Mouse (Mus musculus): ENCODE data around the gene Ptprd. TPM values are rescaled to one million over a fixed set of nuclear protein-coding genes. Genes with fewer than 3 reads are reported as not detected.

The Ptprd gene
- polyA plus RNA-seq, 1 experiment, result 118 TPM

- no peak for TF ChIP-seq POLR2A (IDR thresholded peaks at IDR 0.05; ENCODE audit: borderline replicate concordance, extremely low read depth, insufficient read depth, insufficient read length, poor library complexity, severe bottlenecking)
- TF ChIP-seq CTCF (IDR thresholded peaks at IDR 0.05; ENCODE audit: borderline replicate concordance, extremely low read depth, insufficient read depth, insufficient read length), result no peak
- peak; percentile 85 for DNase-seq (ENCODE audit: low read depth)
Measured at GRCm38 (mm10) chr4:77317060-77317680, 894.6 kb downstream of the Ptprd start.

GRCm38 (mm10) chr4:77316644-77317043 is 895.1 kb downstream of the Ptprd start:
- TF ChIP-seq CTCF (IDR thresholded peaks at IDR 0.05; ENCODE audit: borderline replicate concordance, extremely low read depth, insufficient read depth, insufficient read length) (no peak), POLR2A (IDR thresholded peaks at IDR 0.05; ENCODE audit: borderline replicate concordance, extremely low read depth, insufficient read depth, insufficient read length, poor library complexity, severe bottlenecking) (no peak)
- peak; percentile 82 for DNase-seq (ENCODE audit: low read depth)

- TF ChIP-seq POLR2A (IDR thresholded peaks at IDR 0.05; ENCODE audit: borderline replicate concordance, extremely low read depth, insufficient read depth, insufficient read length, poor library complexity, severe bottlenecking) (no peak), CTCF (IDR thresholded peaks at IDR 0.05; ENCODE audit: borderline replicate concordance, extremely low read depth, insufficient read depth, insufficient read length) (no peak)
- no peak for DNase-seq (ENCODE audit: low read depth)
Measured at GRCm38 (mm10) chr4:77310127-77310788, 901.5 kb downstream of the Ptprd start.

- no peak for DNase-seq (ENCODE audit: low read depth)
- TF ChIP-seq POLR2A (IDR thresholded peaks at IDR 0.05; ENCODE audit: borderline replicate concordance, extremely low read depth, insufficient read depth, insufficient read length, poor library complexity, severe bottlenecking) (no peak), CTCF (IDR thresholded peaks at IDR 0.05; ENCODE audit: borderline replicate concordance, extremely low read depth, insufficient read depth, insufficient read length) (no peak)
Measured at GRCm38 (mm10) chr4:77283423-77283822, 928.3 kb downstream of the Ptprd start.

DNA sequence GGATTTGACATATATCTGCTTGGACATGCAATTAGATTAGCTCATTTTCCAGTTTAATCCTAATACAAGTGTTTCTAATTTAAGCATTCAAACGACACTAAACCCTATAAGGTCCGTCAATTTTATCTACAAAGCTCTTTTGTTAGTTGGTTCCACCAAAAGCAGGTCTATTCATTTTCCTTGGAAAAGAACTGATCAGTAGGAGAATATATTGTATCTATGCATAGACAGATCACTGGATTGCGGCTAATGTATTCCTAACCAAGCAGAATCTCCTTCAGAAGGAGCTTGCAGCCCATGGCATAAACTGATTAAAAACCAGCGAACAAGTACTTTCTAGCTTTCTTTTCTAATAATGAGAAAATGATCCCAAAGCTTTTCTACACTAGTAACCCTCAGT is 933.8 kb downstream of the Ptprd start:
- no peak for TF ChIP-seq POLR2A (IDR thresholded peaks at IDR 0.05; ENCODE audit: borderline replicate concordance, extremely low read depth, insufficient read depth, insufficient read length, poor library complexity, severe bottlenecking)
- no peak for TF ChIP-seq CTCF (IDR thresholded peaks at IDR 0.05; ENCODE audit: borderline replicate concordance, extremely low read depth, insufficient read depth, insufficient read length)
- peak; percentile 23 for DNase-seq (ENCODE audit: low read depth)

GRCm38 (mm10) chr4:77259972-77260290 is 951.8 kb downstream of the Ptprd start:
- TF ChIP-seq POLR2A (IDR thresholded peaks at IDR 0.05; ENCODE audit: borderline replicate concordance, extremely low read depth, insufficient read depth, insufficient read length, poor library complexity, severe bottlenecking) (no peak), CTCF (IDR thresholded peaks at IDR 0.05; ENCODE audit: borderline replicate concordance, extremely low read depth, insufficient read depth, insufficient read length) (no peak)
- no peak for DNase-seq (ENCODE audit: low read depth)

DNA sequence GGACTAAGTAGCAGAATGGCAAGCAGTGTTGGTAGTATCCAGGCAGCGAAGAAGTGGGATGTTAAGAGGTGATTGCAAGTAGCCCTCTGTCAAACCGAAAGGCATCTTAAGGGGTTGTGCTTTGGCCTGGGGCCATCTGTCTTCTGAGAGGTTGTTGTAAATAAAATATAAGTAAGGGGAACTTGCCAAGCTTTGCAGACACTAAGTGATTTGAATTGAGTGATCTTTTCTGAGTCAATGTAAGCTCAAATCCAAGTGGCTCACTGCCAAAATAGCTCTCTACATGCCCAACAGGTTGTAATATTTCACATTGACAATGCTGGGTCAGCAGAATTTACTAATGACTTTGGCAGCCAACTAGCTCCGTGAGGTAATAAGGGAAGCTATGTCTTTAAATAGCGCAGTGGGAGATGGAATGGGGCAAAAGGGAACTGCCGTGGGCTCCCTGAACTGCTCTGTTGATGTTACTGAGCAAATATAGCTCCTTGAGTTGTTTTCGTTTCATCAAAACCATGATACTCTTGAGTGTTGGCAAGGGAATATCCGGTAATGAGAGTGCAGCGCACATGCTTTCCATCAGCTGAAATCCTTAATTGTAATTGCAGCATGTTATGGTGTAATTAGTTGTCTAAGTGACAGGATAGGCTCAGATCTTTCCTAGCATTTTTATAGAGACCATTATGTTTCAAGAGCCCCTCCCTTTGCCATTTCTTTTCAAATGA is 952.4 kb downstream of the Ptprd start:
- TF ChIP-seq POLR2A (IDR thresholded peaks at IDR 0.05; ENCODE audit: borderline replicate concordance, extremely low read depth, insufficient read depth, insufficient read length, poor library complexity, severe bottlenecking), result no peak
- DNase-seq (ENCODE audit: low read depth), result peak; percentile 94

DNA sequence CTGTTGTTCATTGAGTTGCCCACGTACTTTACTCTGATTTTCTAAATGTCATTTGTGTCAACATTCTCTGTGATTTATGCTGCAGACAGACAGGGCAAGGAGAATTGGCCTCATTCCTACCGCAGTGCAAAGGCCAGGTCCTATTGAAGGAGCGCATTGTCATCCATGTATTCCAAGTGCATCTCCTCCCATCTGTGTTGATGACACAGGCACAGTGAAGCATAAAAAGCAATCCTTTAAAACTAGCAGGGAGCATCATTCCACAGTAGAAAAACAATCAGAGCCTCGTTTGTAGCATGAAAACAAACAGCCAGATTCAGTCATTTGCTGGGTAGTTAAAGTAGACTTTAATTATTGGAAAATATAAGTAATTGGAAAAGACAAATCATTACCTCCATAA is 960.6 kb downstream of the Ptprd start:
- DNase-seq (ENCODE audit: low read depth), result no peak
- TF ChIP-seq CTCF (IDR thresholded peaks at IDR 0.05; ENCODE audit: borderline replicate concordance, extremely low read depth, insufficient read depth, insufficient read length), result no peak
- no peak for TF ChIP-seq POLR2A (IDR thresholded peaks at IDR 0.05; ENCODE audit: borderline replicate concordance, extremely low read depth, insufficient read depth, insufficient read length, poor library complexity, severe bottlenecking)

DNA sequence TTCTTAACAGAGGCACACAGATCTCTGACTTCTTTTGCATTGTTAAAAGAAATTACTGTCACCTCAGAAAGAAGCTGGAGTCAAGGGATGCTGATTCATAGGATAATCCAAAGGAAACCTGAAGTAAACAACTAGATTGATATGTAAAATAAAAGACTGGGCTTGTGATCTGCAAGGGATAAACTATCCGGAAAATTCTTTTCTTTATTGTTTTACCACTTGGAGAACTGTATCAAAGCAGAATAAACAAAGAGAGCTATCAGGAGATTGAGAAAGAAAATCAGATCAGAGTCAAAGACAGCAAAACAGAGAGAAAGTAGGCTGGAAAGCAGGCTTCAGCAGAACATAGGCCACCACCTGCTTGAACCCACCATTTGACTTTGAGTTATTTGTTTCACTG is 962.0 kb downstream of the Ptprd start:
- DNase-seq (ENCODE audit: low read depth), result no peak
- TF ChIP-seq CTCF (IDR thresholded peaks at IDR 0.05; ENCODE audit: borderline replicate concordance, extremely low read depth, insufficient read depth, insufficient read length) (no peak), POLR2A (IDR thresholded peaks at IDR 0.05; ENCODE audit: borderline replicate concordance, extremely low read depth, insufficient read depth, insufficient read length, poor library complexity, severe bottlenecking) (no peak)

GRCm38 (mm10) chr4:77248918-77249317 is 962.8 kb downstream of the Ptprd start:
- no peak for DNase-seq (ENCODE audit: low read depth)
- no peak for TF ChIP-seq POLR2A (IDR thresholded peaks at IDR 0.05; ENCODE audit: borderline replicate concordance, extremely low read depth, insufficient read depth, insufficient read length, poor library complexity, severe bottlenecking)
- no peak for TF ChIP-seq CTCF (IDR thresholded peaks at IDR 0.05; ENCODE audit: borderline replicate concordance, extremely low read depth, insufficient read depth, insufficient read length)

DNA sequence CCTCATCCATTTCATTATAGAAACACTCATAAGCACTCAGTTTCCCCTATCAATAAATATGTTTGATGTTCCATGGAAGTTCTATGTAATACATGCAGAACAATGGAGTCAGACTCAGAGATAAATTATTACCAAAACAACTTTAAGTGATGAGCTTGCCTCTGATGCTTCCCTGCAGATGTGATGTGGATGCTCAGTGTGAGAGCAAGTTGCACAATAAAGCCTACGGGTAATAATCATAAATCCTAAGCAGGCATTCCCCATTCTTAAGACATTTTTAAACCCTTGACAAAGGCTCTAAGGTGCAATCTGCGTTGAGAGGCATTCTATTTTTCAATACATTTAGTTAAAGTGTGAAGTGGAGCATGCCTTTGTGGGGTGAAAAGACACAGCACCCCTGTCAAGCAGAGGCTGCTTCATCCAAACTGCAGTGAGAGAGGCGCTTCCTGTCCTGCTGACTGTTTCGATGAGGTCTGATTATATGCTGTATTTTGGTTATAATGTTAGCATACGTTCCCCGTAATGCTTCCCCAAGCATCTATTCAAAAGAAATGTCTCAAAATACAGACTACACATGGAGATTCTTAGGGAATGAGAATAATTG is 969.8 kb downstream of the Ptprd start:
- TF ChIP-seq CTCF (IDR thresholded peaks at IDR 0.05; ENCODE audit: borderline replicate concordance, extremely low read depth, insufficient read depth, insufficient read length), result no peak
- no peak for TF ChIP-seq POLR2A (IDR thresholded peaks at IDR 0.05; ENCODE audit: borderline replicate concordance, extremely low read depth, insufficient read depth, insufficient read length, poor library complexity, severe bottlenecking)
- DNase-seq (ENCODE audit: low read depth), result no peak
